Mouse (Mus musculus) stomach, embryonic 16.5 days (tissue): Measurements from ENCODE around the gene Itgb1. TPM values are rescaled to one million over a fixed set of nuclear protein-coding genes. Genes with fewer than 3 reads are reported as not detected.

ENCODE experiments used
- ATAC-seq: fragments of 200-750 bp; cut with Nextera tagmentation; 2 replicates; pipeline ENCODE4 v1.8.0; 2017; ENCODE audit warnings: moderate number of reproducible peaks, moderate TSS enrichment; ENCODE audit not compliant: insufficient read depth, low FRiP score
- H3K27ac ChIP-seq: fragments of 300-500 bp; sonication (generic); 2 replicates; pipeline ENCODE4 v1.5.1; 2014; ENCODE audit warnings: low read length
- H3K27me3 ChIP-seq: fragments of 300-500 bp; sonication (generic); 2 replicates; pipeline ENCODE4 v1.6.1; 2014; ENCODE audit warnings: low read length, control low read depth, mixed read lengths; ENCODE audit not compliant: control insufficient read depth, insufficient read depth
- H3K36me3 ChIP-seq: fragments of 300-500 bp; sonication (generic); 2 replicates; pipeline ENCODE4 v1.6.1; 2014; ENCODE audit warnings: low read length; ENCODE audit not compliant: control insufficient read depth, insufficient read depth
- H3K4me1 ChIP-seq: fragments of 300-500 bp; sonication (generic); 2 replicates; pipeline ENCODE4 v1.6.1; 2014; ENCODE audit warnings: low read length, control low read depth, mixed read lengths; ENCODE audit not compliant: control insufficient read depth, insufficient read depth
- H3K4me2 ChIP-seq: fragments of 300-500 bp; sonication (generic); 2 replicates; pipeline ENCODE4 v1.6.1; 2014; ENCODE audit warnings: low read depth, low read length, mixed read lengths
- H3K4me3 ChIP-seq: fragments of 300-500 bp; sonication (generic); replicated peaks from 2 replicates; pipeline ENCODE4 v1.5.1; 2014; ENCODE audit warnings: mild to moderate bottlenecking, low read length
- H3K9ac ChIP-seq: fragments of 300-500 bp; sonication (generic); 2 replicates; pipeline ENCODE4 v1.6.1; 2014; ENCODE audit warnings: low read length
- H3K9me3 ChIP-seq: fragments of 300-500 bp; sonication (generic); replicated peaks from 2 replicates; pipeline ENCODE4 v1.6.1; 2016; ENCODE audit warnings: low read length, control low read depth; ENCODE audit not compliant: control insufficient read depth
- WGBS: fragments of 180-500 bp; shearing (Covaris S2); extraction: QIAGEN DNeasy Blood & Tissue Kit; methylation state at CpG from one replicate; pipeline ENCODE4 v1.1.7; 2014; 5-methylcytosine and 5-hydroxymethylcytosine counted together
- polyA plus RNA-seq: library from polyadenylated mRNA; unstranded; fragments of >200 nt; fragmentation: Nextera tagmentation; extraction: Ambion mirVana; gene quantifications from 2 replicates; pipeline ENCODE4 v1.2.1, GENCODE M21; 2015

The Itgb1 gene
- polyA plus RNA-seq, 1 experiment from 2014 or later: 315 TPM

- no peak overlapping the region for H3K4me2 ChIP-seq
Measured at GRCm38 (mm10) chr8:128679909-128680308, 5.5 kb upstream of the Itgb1 start.

GRCm38 (mm10) chr8:128680548-128681325 is 4.7 kb upstream of the Itgb1 start:
- no peak for ATAC-seq
- Histone ChIP-seq H3K27ac (peak overlapping the region; percentile 94), H3K36me3 (no peaks in the 10 kb centered on the region), H3K9ac (no peak overlapping the region), H3K4me1 (peaks cover 3% of the 10 kb centered on the region; the same call in 1 of the 2 replicates), H3K4me3 (no peak overlapping the region), H3K27me3 (no peaks in the 10 kb centered on the region), H3K9me3 (no peaks in the 10 kb centered on the region), H3K4me2 (no peak overlapping the region)
- WGBS: 77% methylated on average over 2 of the region's 2 CpGs

More at GRCm38 (mm10) chr8:128679909-128680308, 5.5 kb upstream of the Itgb1 start:
- no peaks in the 10 kb centered on the region for H3K27me3 ChIP-seq
- no peaks in the 10 kb centered on the region for H3K36me3 ChIP-seq
- H3K27ac ChIP-seq: peak overlapping the region; percentile 94
- no peak overlapping the region; the same call in 1 of the 2 replicates for H3K9ac ChIP-seq
- H3K4me3 ChIP-seq: no peak overlapping the region
- peak; percentile 94 for ATAC-seq
- no peaks in the 10 kb centered on the region for H3K9me3 ChIP-seq
- H3K4me1 ChIP-seq: peaks cover 3% of the 10 kb centered on the region; the same call in 1 of the 2 replicates
- 38% methylated on average over 2 of the region's 2 CpGs for WGBS

GRCm38 (mm10) chr8:128681970-128682369 is 3.5 kb upstream of the Itgb1 start:
- Histone ChIP-seq H3K4me2 (no peak overlapping the region), H3K9ac (no peak overlapping the region), H3K36me3 (no peaks in the 10 kb centered on the region), H3K4me1 (peaks cover 3% of the 10 kb centered on the region; the same call in 1 of the 2 replicates), H3K27me3 (no peaks in the 10 kb centered on the region), H3K27ac (no peak overlapping the region), H3K9me3 (no peaks in the 10 kb centered on the region), H3K4me3 (no peak overlapping the region)
- no peak for ATAC-seq
- WGBS: 83% methylated on average over 3 of the region's 3 CpGs

GRCm38 (mm10) chr8:128684609-128685506 is 596 bp upstream of the Itgb1 start:
- 4% methylated on average over 25 of the region's 25 CpGs for WGBS
- no peaks in the 10 kb centered on the region for H3K9me3 ChIP-seq
- no peaks in the 10 kb centered on the region for H3K27me3 ChIP-seq
- peak overlapping the region; percentile 90 for H3K4me3 ChIP-seq
- H3K9ac ChIP-seq: peak overlapping the region; percentile 100
- peak overlapping the region; percentile 99 for H3K27ac ChIP-seq
- ATAC-seq: peak; percentile 83; the same call in 1 of the 2 replicates
- H3K36me3 ChIP-seq: no peaks in the 10 kb centered on the region
- H3K4me2 ChIP-seq: peak overlapping the region; percentile 81
- H3K4me1 ChIP-seq: peaks cover 10% of the 10 kb centered on the region

- no peak for ATAC-seq
- no peaks in the 10 kb centered on the region for H3K27me3 ChIP-seq
- WGBS: 0% methylated on average over 2 of the region's 2 CpGs
- no peaks in the 10 kb centered on the region for H3K9me3 ChIP-seq
- H3K36me3 ChIP-seq: no peaks in the 10 kb centered on the region
- peak overlapping the region; percentile 99 for H3K27ac ChIP-seq
- H3K9ac ChIP-seq: peak overlapping the region; percentile 100
- peak overlapping the region; percentile 90 for H3K4me3 ChIP-seq
- H3K4me2 ChIP-seq: peak overlapping the region; percentile 71
- H3K4me1 ChIP-seq: peaks cover 20% of the 10 kb centered on the region
Measured at GRCm38 (mm10) chr8:128686429-128686990, 1.1 kb downstream of the Itgb1 start.

- Histone ChIP-seq H3K36me3 (no peaks in the 10 kb centered on the region), H3K27me3 (no peaks in the 10 kb centered on the region), H3K9me3 (no peaks in the 10 kb centered on the region), H3K4me2 (0 out of 2 replicates have a peak overlapping the region, but pooled peaks have one; percentile 21), H3K4me3 (no peak overlapping the region), H3K9ac (no peak overlapping the region), H3K4me1 (peaks cover 25% of the 10 kb centered on the region), H3K27ac (no peak overlapping the region)
- 54% methylated on average over 3 of the region's 3 CpGs for WGBS
- ATAC-seq: no peak
Measured at GRCm38 (mm10) chr8:128688679-128689078, 3.2 kb downstream of the Itgb1 start.

GRCm38 (mm10) chr8:128690056-128690455 is 4.6 kb downstream of the Itgb1 start:
- peak overlapping the region; percentile 16; the same call in 1 of the 2 replicates for H3K4me2 ChIP-seq
- H3K9ac ChIP-seq: no peak overlapping the region
- peaks cover 25% of the 10 kb centered on the region for H3K4me1 ChIP-seq
- H3K27me3 ChIP-seq: no peaks in the 10 kb centered on the region
- ATAC-seq: no peak
- no peaks in the 10 kb centered on the region for H3K9me3 ChIP-seq
- 78% methylated on average over 1 of the region's 1 CpGs for WGBS
- H3K27ac ChIP-seq: no peak overlapping the region
- no peaks in the 10 kb centered on the region for H3K36me3 ChIP-seq
- H3K4me3 ChIP-seq: no peak overlapping the region

- no peak overlapping the region for H3K4me2 ChIP-seq
- H3K27ac ChIP-seq: no peak overlapping the region
- no peaks in the 10 kb centered on the region for H3K27me3 ChIP-seq
- WGBS: 92% methylated on average over 1 of the region's 1 CpGs
- H3K4me3 ChIP-seq: no peak overlapping the region
- no peaks in the 10 kb centered on the region for H3K9me3 ChIP-seq
- peaks cover 19% of the 10 kb centered on the region; the same call in 1 of the 2 replicates for H3K4me1 ChIP-seq
- H3K36me3 ChIP-seq: no peaks in the 10 kb centered on the region
- ATAC-seq: no peak
- no peak overlapping the region for H3K9ac ChIP-seq
Measured at GRCm38 (mm10) chr8:128696701-128697397, 11.4 kb downstream of the Itgb1 start.
